Comparison of ENCODE assay signal across 8 mouse cellular contexts in the genomic region with DNA sequence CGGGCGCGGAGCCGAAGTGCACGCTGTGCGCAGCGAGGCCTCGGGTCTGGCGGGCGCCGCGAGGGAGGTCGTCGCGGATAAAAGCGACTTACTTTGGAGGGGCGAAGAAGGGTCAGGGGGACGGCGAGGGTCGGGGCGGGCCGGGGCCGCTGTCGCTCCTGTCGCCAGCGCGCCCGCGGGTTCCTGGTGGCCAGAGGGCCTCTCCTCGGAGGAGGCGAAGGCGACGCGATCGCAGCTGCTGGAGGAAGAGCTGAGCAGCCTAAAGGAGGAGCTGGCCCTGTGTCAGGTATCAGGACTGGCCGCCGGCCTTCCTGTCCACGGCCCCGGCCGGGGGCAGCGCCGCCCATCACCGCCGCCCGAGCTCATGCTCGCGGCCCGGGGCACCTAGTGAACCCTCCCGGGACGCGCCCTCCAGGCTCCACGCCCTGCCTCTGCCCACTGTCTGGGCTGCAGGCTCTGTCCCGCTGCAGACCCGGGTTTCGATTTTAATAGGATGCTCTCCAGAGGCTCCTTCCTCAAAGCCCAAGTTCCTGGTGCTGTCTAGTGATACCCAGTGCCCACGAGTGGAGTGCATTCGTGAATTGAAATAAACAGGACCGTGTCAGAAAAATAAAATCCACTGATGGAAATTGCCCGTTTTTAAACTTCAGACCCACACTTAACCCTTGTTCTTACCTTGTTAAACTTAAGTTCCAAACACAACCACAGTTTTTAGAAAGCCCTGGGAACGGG. TPM values are rescaled to one million over a fixed set of nuclear protein-coding genes. Genes with fewer than 3 reads are reported as not detected.
DNase-seq lines count a peak whose midpoint lies in the region; ATAC-seq and TF ChIP-seq lines count a peak whose summit lies in the region.

No protein-coding gene starts in this region.

- ATAC-seq in neural tube, embryonic 11.5 days (ENCODE audit: insufficient read depth, low FRiP score, low TSS enrichment), result peak; percentile 76
- peak; percentile 83 for ATAC-seq in embryonic facial prominence, embryonic 11.5 days (replicated peaks; ENCODE audit: insufficient number of reproducible peaks, low FRiP score, low TSS enrichment, low read depth)
- peak; percentile 66 for ATAC-seq in intestine, postnatal 0 days
- ATAC-seq in limb, embryonic 11.5 days (ENCODE audit: insufficient number of reproducible peaks, low FRiP score, low TSS enrichment, low read depth), result peak; percentile 77

- H3K9me3 ChIP-seq in neural tube, embryonic 11.5 days (ENCODE audit: control insufficient read depth, low read length), result no peaks in the 10 kb centered on the region
- H3K9me3 ChIP-seq in embryonic facial prominence, embryonic 11.5 days (replicated peaks; ENCODE audit: control insufficient read depth, low read length), result no peaks in the 10 kb centered on the region
- no peaks in the 10 kb centered on the region for H3K9me3 ChIP-seq in intestine, postnatal 0 days (ENCODE audit: control insufficient read depth)
- H3K9me3 ChIP-seq in limb, embryonic 11.5 days (ENCODE audit: control insufficient read depth, low read length), result no peaks in the 10 kb centered on the region
- peaks cover 6% of the 10 kb centered on the region; the same call in 1 of the 2 replicates for H3K9me3 ChIP-seq in midbrain, embryonic 10.5 days (replicated peaks)

- no peak for TF ChIP-seq CTCF in heart, adult 2 months (IDR thresholded peaks at IDR 0.05)
- no peak for TF ChIP-seq CTCF in intestine, postnatal 0 days (IDR thresholded peaks at IDR 0.05; ENCODE audit: low read depth)
- no peak for TF ChIP-seq CTCF in small intestine, adult 2 months (IDR thresholded peaks at IDR 0.05; ENCODE audit: extremely low read depth, insufficient read length, insufficient replicate concordance, low read depth, low read length)

- no peaks in the 10 kb centered on the region for H3K27me3 ChIP-seq in neural tube, embryonic 11.5 days (ENCODE audit: control insufficient read depth, insufficient read depth, low read length)
- H3K27me3 ChIP-seq in embryonic facial prominence, embryonic 11.5 days (ENCODE audit: control insufficient read depth, insufficient read depth, low read length), result no peaks in the 10 kb centered on the region
- H3K27me3 ChIP-seq in heart, adult 2 months (ENCODE audit: control insufficient read depth, insufficient read depth, low read length), result no peaks in the 10 kb centered on the region
- H3K27me3 ChIP-seq in intestine, postnatal 0 days (replicated peaks; ENCODE audit: control insufficient read depth, insufficient read depth, low read length), result no peaks in the 10 kb centered on the region
- no peaks in the 10 kb centered on the region for H3K27me3 ChIP-seq in limb, embryonic 11.5 days (ENCODE audit: control insufficient read depth, insufficient read depth, low read length)
- H3K27me3 ChIP-seq in midbrain, embryonic 10.5 days (ENCODE audit: low read depth, poor library complexity, severe bottlenecking), result peaks cover 20% of the 10 kb centered on the region
- H3K27me3 ChIP-seq in small intestine, adult 2 months (ENCODE audit: control insufficient read depth, insufficient read depth, low read length), result peaks cover 3% of the 10 kb centered on the region; the same call in 1 of the 2 replicates

- intact Hi-C loops in heart, adult 2 months (cut with DNase I), result no loop called here

- H3K9ac ChIP-seq in neural tube, embryonic 11.5 days (ENCODE audit: low read length), result peak overlapping the region; percentile 89
- peak overlapping the region; percentile 99 for H3K9ac ChIP-seq in embryonic facial prominence, embryonic 11.5 days (replicated peaks; ENCODE audit: low read length)
- peak overlapping the region; percentile 89 for H3K9ac ChIP-seq in heart, adult 2 months (ENCODE audit: low read depth, low read length)
- peak overlapping the region; percentile 79 for H3K9ac ChIP-seq in intestine, postnatal 0 days (ENCODE audit: low read depth, low read length)
- peak overlapping the region; percentile 98 for H3K9ac ChIP-seq in limb, embryonic 11.5 days (ENCODE audit: low read length)

- no peaks in the 10 kb centered on the region for H3K36me3 ChIP-seq in neural tube, embryonic 11.5 days (ENCODE audit: control insufficient read depth, insufficient read depth, low read length)
- no peaks in the 10 kb centered on the region for H3K36me3 ChIP-seq in embryonic facial prominence, embryonic 11.5 days (replicated peaks; ENCODE audit: control insufficient read depth, insufficient read depth, low read depth, low read length)
- H3K36me3 ChIP-seq in heart, adult 2 months (ENCODE audit: control insufficient read depth, insufficient read depth, low read length), result no peaks in the 10 kb centered on the region
- H3K36me3 ChIP-seq in intestine, postnatal 0 days (ENCODE audit: control insufficient read depth, insufficient read depth), result no peaks in the 10 kb centered on the region
- H3K36me3 ChIP-seq in limb, embryonic 11.5 days (ENCODE audit: control insufficient read depth, insufficient read depth, low read length), result no peaks in the 10 kb centered on the region
- no peaks in the 10 kb centered on the region for H3K36me3 ChIP-seq in midbrain, embryonic 10.5 days
- H3K36me3 ChIP-seq in small intestine, adult 2 months (ENCODE audit: control insufficient read depth, insufficient read depth, low read length), result no peaks in the 10 kb centered on the region

- H3K4me1 ChIP-seq in neural tube, embryonic 11.5 days (ENCODE audit: control insufficient read depth, insufficient read depth, low read length), result no peaks in the 10 kb centered on the region
- no peaks in the 10 kb centered on the region for H3K4me1 ChIP-seq in embryonic facial prominence, embryonic 11.5 days (ENCODE audit: control insufficient read depth, insufficient read depth, low read length)
- H3K4me1 ChIP-seq in heart, adult 2 months (ENCODE audit: control insufficient read depth, insufficient read depth, low read length), result peaks cover 1% of the 10 kb centered on the region; the same call in 1 of the 2 replicates
- no peaks in the 10 kb centered on the region for H3K4me1 ChIP-seq in intestine, postnatal 0 days (replicated peaks; ENCODE audit: control insufficient read depth, insufficient read depth, low read length)
- 0 out of 2 replicates have a peak, but pooled peaks cover 3% of the 10 kb centered on the region for H3K4me1 ChIP-seq in limb, embryonic 11.5 days (ENCODE audit: control insufficient read depth, insufficient read depth, low read length)
- peaks cover 19% of the 10 kb centered on the region for H3K4me1 ChIP-seq in midbrain, embryonic 10.5 days
- H3K4me1 ChIP-seq in small intestine, adult 2 months (ENCODE audit: control insufficient read depth, insufficient read depth, insufficient read length, low read length), result peaks cover 2% of the 10 kb centered on the region; the same call in 1 of the 2 replicates

- no peak for TF ChIP-seq POLR2A in heart, adult 2 months (IDR thresholded peaks at IDR 0.05; ENCODE audit: insufficient read depth, low read depth, low read length)
- no peak for TF ChIP-seq POLR2A in small intestine, adult 2 months (IDR thresholded peaks at IDR 0.05; ENCODE audit: low read depth, low read length)

- TF ChIP-seq EP300 in heart, adult 2 months (IDR thresholded peaks at IDR 0.05; ENCODE audit: insufficient read depth, low read depth, low read length), result no peak

- H3K4me3 ChIP-seq in neural tube, embryonic 11.5 days (ENCODE audit: low read depth, low read length), result peak overlapping the region; percentile 64
- peak overlapping the region; percentile 83 for H3K4me3 ChIP-seq in embryonic facial prominence, embryonic 11.5 days (ENCODE audit: low read depth, low read length)
- H3K4me3 ChIP-seq in heart, adult 2 months, result peak overlapping the region; percentile 71
- peak overlapping the region; percentile 74 for H3K4me3 ChIP-seq in intestine, postnatal 0 days (ENCODE audit: low read depth, low read length)
- H3K4me3 ChIP-seq in limb, embryonic 11.5 days (ENCODE audit: low read depth, low read length), result peak overlapping the region; percentile 78
- H3K4me3 ChIP-seq in midbrain, embryonic 10.5 days, result peak overlapping the region; percentile 72
- peak overlapping the region; percentile 99 for H3K4me3 ChIP-seq in small intestine, adult 2 months (ENCODE audit: low read depth, low read length)

- H3K27ac ChIP-seq in neural tube, embryonic 11.5 days (ENCODE audit: low read depth, low read length), result peak overlapping the region; percentile 68
- peak overlapping the region; percentile 91 for H3K27ac ChIP-seq in embryonic facial prominence, embryonic 11.5 days (replicated peaks; ENCODE audit: low read depth, low read length)
- peak overlapping the region; percentile 93 for H3K27ac ChIP-seq in heart, adult 2 months
- peak overlapping the region; percentile 79 for H3K27ac ChIP-seq in intestine, postnatal 0 days (ENCODE audit: low read depth, low read length)
- peak overlapping the region; percentile 91 for H3K27ac ChIP-seq in limb, embryonic 11.5 days (replicated peaks; ENCODE audit: low read depth, low read length)
- peak overlapping the region; percentile 96 for H3K27ac ChIP-seq in midbrain, embryonic 10.5 days (replicated peaks)
- H3K27ac ChIP-seq in small intestine, adult 2 months (ENCODE audit: insufficient read depth, low read depth, low read length), result peak overlapping the region; percentile 43; the same call in 1 of the 2 replicates

- no peaks in the 10 kb centered on the region for H3K79me2 ChIP-seq in heart, adult 2 months (replicated peaks; ENCODE audit: control insufficient read depth, insufficient read depth, low read length)

- H3K4me2 ChIP-seq in neural tube, embryonic 11.5 days (ENCODE audit: low read depth), result peak overlapping the region; percentile 79
- peak overlapping the region; percentile 84 for H3K4me2 ChIP-seq in embryonic facial prominence, embryonic 11.5 days (ENCODE audit: low read depth, low read length)
- peak overlapping the region; percentile 94 for H3K4me2 ChIP-seq in intestine, postnatal 0 days (replicated peaks; ENCODE audit: low read depth)
- peak overlapping the region; percentile 76 for H3K4me2 ChIP-seq in limb, embryonic 11.5 days (ENCODE audit: low read depth, severe bottlenecking)

- DNase-seq in neural tube, embryonic 11.5 days (ENCODE audit: low spot score), result peak; percentile 70
- DNase-seq in neural tube, embryonic 10.5 days (ENCODE audit: extremely low spot score, low spot score), result no peak
- peak; percentile 54 for DNase-seq in embryonic facial prominence, embryonic 11.5 days (ENCODE audit: low spot score)
- DNase-seq in heart, adult 2 months, result peak; percentile 74 to 78
- peak; percentile 76 for DNase-seq in limb, embryonic 11.5 days (ENCODE audit: low spot score)
- DNase-seq in midbrain, embryonic 10.5 days (ENCODE audit: low spot score), result no peak

- 4% methylated on average over 49 of the region's 60 CpGs for WGBS in neural tube, embryonic 11.5 days
- 3% methylated on average over 51 of the region's 60 CpGs for WGBS in embryonic facial prominence, embryonic 11.5 days
- WGBS in heart, adult 2 months, result 1% methylated on average over 53 of the region's 60 CpGs
- 3% methylated on average over 53 of the region's 60 CpGs for WGBS in intestine, postnatal 0 days
- WGBS in limb, embryonic 11.5 days, result 3% methylated on average over 58 of the region's 60 CpGs
- WGBS in midbrain, embryonic 10.5 days, result 3% methylated on average over 60 of the region's 60 CpGs
- 3% methylated on average over 59 of the region's 60 CpGs for WGBS in small intestine, adult 2 months

RNA-seq across cellular contexts. Expression of gene Cntln, which starts 0.6 kb away (rescaled TPM):
- 9.7 and 11.5 TPM in 2 replicates for polyA plus RNA-seq in neural tube, embryonic 11.5 days (2014; fragmentation: Nextera tagmentation; extraction: Ambion mirVana)
- polyA plus RNA-seq in embryonic facial prominence, embryonic 11.5 days (2014; fragmentation: Nextera tagmentation; extraction: Ambion mirVana), result 12.4 and 13.7 TPM in 2 replicates
- total RNA-seq in heart, adult 2 months (2021), result 1 to 10 TPM; 1.9 to 2.7 TPM
- 1.3 and 1.9 TPM in 2 replicates for polyA plus RNA-seq in heart, adult 2 months (2012; rRNA removed)
- polyA plus RNA-seq in intestine, postnatal 0 days (2015; fragmentation: Nextera tagmentation; extraction: Ambion mirVana), result 4.0 and 4.4 TPM in 2 replicates
- 12.7 and 13.0 TPM in 2 replicates for polyA plus RNA-seq in limb, embryonic 11.5 days (2014; fragmentation: Nextera tagmentation; extraction: Ambion mirVana)
- polyA plus RNA-seq in midbrain, embryonic 10.5 days (2016; fragmentation: Nextera tagmentation; extraction: Ambion mirVana), result 5.2 and 5.4 TPM in 2 replicates
- 0.28 and 0.42 TPM in 2 replicates for polyA plus RNA-seq in small intestine, adult 2 months (2012; rRNA removed)

Comparison
In these comparisons a context has a peak if more than half of its experiments do, and no peak if none do; other contexts are left out.
1. DNase-seq: peak in neural tube, embryonic 11.5 days (single experiment), embryonic facial prominence, embryonic 11.5 days (single experiment), heart, adult 2 months (2 of 2) and limb, embryonic 11.5 days (single experiment); none in neural tube, embryonic 10.5 days (single experiment) and midbrain, embryonic 10.5 days (single experiment).
2. H3K27ac ChIP-seq: peak in every context shown above with its lines; median percentile 96 in midbrain, embryonic 10.5 days; 93 in heart, adult 2 months; 91 in embryonic facial prominence, embryonic 11.5 days; 91 in limb, embryonic 11.5 days; 79 in intestine, postnatal 0 days; 68 in neural tube, embryonic 11.5 days; 43 in small intestine, adult 2 months.
3. Peak in every context shown above with its lines, with median percentiles within 50 percentile points of each other: ATAC-seq, H3K4me2 ChIP-seq, H3K4me3 ChIP-seq and H3K9ac ChIP-seq.